Mouse (Mus musculus) erythroblast, embryonic 14.5 days (primary cell): ENCODE measurements around the gene Uckl1.

Experiments used
- GATA1 ChIP-seq: IDR thresholded peaks from 2 replicates; pipeline ENCODE4 v1.6.1; 2012; ENCODE audit warnings: low read length, inconsistent platforms, mixed read lengths
- TAL1 ChIP-seq: IDR thresholded peaks from 3 replicates; pipeline ENCODE4 v1.6.1; 2012; ENCODE audit warnings: low read length, inconsistent platforms, mixed read lengths

DNA sequence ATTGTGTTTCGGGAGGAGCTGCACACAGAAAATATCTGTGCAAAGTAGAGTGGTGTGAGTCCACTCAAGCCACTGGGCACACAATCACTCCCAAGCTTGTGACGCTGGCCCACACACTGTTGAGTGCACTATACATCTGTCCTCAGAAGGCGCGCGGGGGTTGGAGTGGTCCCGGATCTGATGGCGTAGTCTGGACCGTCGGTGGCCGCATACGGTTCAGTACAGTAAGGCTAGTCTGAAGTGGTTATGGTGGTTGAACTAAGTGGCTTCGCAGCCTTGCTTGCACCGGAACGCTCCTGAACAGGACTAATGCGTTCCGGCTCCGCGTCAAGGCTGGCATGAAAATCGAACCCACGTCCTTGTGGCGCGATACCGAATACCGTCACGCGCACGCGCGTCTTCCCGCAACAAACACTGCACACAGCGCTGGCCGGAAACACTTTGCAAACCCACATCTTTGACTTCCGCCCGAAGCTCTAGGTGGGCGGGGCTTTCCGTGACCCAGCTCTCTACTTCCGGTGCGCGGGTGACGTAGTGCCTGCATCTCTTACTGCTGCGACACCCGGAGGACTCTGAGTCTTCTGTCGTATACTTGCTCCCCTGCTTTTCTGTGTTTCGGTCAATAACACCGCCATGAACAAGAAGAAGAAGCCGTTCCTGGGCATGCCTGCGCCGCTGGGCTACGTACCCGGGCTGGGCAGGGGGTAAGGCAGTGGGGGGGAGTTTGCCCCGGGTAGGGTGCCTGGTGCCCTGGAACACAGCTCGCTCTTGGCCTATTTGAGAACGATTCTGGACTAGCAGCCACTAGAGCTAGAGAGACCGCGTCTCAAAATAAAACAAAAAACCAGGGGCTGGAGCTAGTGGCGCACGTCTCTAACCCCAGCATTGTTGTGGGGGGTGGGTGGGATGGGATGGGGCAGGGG lies 16.4 kb upstream of the Uckl1 start:
- TF ChIP-seq TAL1 (no peak), GATA1 (no peak)
